Mouse (Mus musculus) cortical plate, adult 2 months (tissue): ENCODE data around the gene Khnyn.

ENCODE experiments used
- CTCF ChIP-seq: fragments of 200-500 bp; IDR thresholded peaks from 2 replicates; pipeline ENCODE4 v1.5.1; 2011; ENCODE audit warnings: mild to moderate bottlenecking, control low read depth, low read length; ENCODE audit not compliant: insufficient read depth; ENCODE audit errors: extremely low read depth
- POLR2A ChIP-seq: fragments of 200-500 bp; IDR thresholded peaks from 2 replicates; pipeline ENCODE4 v1.6.1; 2011; ENCODE audit warnings: mild to moderate bottlenecking, low read length, control low read depth; ENCODE audit not compliant: insufficient read depth; ENCODE audit errors: extremely low read depth

- TF ChIP-seq POLR2A (no peak), CTCF (no peak)
These were observed 30.2 kb upstream of the Khnyn start for GRCm38 (mm10) chr14:55854406-55855100.
